Mouse (Mus musculus): ENCODE results near the gene H6pd.

The H6pd gene

GRCm38 (mm10) chr4:149999510-149999900, 9.3 kb downstream of the H6pd start:
- no peak for DNase-seq (ENCODE audit: low spot score in 2 of 2)

GRCm38 (mm10) chr4:149998786-149999509, 9.9 kb downstream of the H6pd start:
- peak; percentile 74 to 76 for DNase-seq (ENCODE audit: low spot score in 2 of 2)

- DNase-seq (ENCODE audit: low spot score in 2 of 2) = no peak
These were observed 10.8 kb downstream of the H6pd start for GRCm38 (mm10) chr4:149997999-149998398.

- no peak for DNase-seq (ENCODE audit: low spot score in 2 of 2)
These were observed 12.4 kb downstream of the H6pd start for GRCm38 (mm10) chr4:149996440-149996839.

- no peak for DNase-seq (ENCODE audit: low spot score in 2 of 2)
These were observed 12.9 kb downstream of the H6pd start for GRCm38 (mm10) chr4:149995911-149996310.

GRCm38 (mm10) chr4:149994218-149994617, 14.6 kb downstream of the H6pd start:
- DNase-seq (ENCODE audit: low spot score in 2 of 2) = no peak

GRCm38 (mm10) chr4:149992670-149993032, 16.2 kb downstream of the H6pd start:
- no peak for DNase-seq (ENCODE audit: low spot score in 2 of 2)

GRCm38 (mm10) chr4:149991755-149992669, 16.8 kb downstream of the H6pd start:
- no peak for DNase-seq (ENCODE audit: low spot score in 2 of 2)

- peak in 1 of 2 experiments; percentile 5 for DNase-seq (ENCODE audit: low spot score in 2 of 2)
These were observed 17.7 kb downstream of the H6pd start for GRCm38 (mm10) chr4:149990954-149991633.

- DNase-seq (ENCODE audit: low spot score in 2 of 2) = peak; percentile 67 to 70
These were observed 18.4 kb downstream of the H6pd start for GRCm38 (mm10) chr4:149990212-149990953.

- peak; percentile 83 to 88 for DNase-seq (ENCODE audit: low spot score in 2 of 2)
These were observed 19.8 kb downstream of the H6pd start for GRCm38 (mm10) chr4:149988931-149989556.

- peak in 1 of 2 experiments; percentile 19 for DNase-seq (ENCODE audit: low spot score in 2 of 2)
These were observed 20.5 kb downstream of the H6pd start for GRCm38 (mm10) chr4:149988301-149988700.

- no peak for DNase-seq (ENCODE audit: low spot score in 2 of 2)
These were observed 22.0 kb downstream of the H6pd start for GRCm38 (mm10) chr4:149986671-149987417.

GRCm38 (mm10) chr4:149983921-149984645, 24.7 kb downstream of the H6pd start:
- DNase-seq (ENCODE audit: low spot score in 2 of 2) = no peak

- DNase-seq (ENCODE audit: low spot score in 2 of 2) = no peak
These were observed 26.7 kb downstream of the H6pd start for GRCm38 (mm10) chr4:149982154-149982553.

GRCm38 (mm10) chr4:149979819-149980308, 29.0 kb downstream of the H6pd start:
- DNase-seq (ENCODE audit: low spot score in 2 of 2) = peak; percentile 61 to 80

- DNase-seq (ENCODE audit: low spot score in 2 of 2) = no peak
These were observed 30.0 kb downstream of the H6pd start for GRCm38 (mm10) chr4:149978820-149979219.

GRCm38 (mm10) chr4:149977801-149978544, 30.9 kb downstream of the H6pd start:
- no peak for DNase-seq (ENCODE audit: low spot score in 2 of 2)

GRCm38 (mm10) chr4:149977181-149977580, 31.6 kb downstream of the H6pd start:
- no peak for DNase-seq (ENCODE audit: low spot score in 2 of 2)
